Mouse (Mus musculus): ENCODE measurements around the gene Olfr596. TPM values are rescaled to one million over a fixed set of nuclear protein-coding genes. Genes with fewer than 3 reads are reported as not detected.
"Not testable (repeated sequence)": the region's sequence is repeated elsewhere in the genome, so short reads cannot be mapped to it uniquely, and the experiment has no call there.

Olfr596 gene
- total RNA-seq (2022): not detected

GRCm38 (mm10) chr7:103305348-103305747 lies at the start of gene Olfr596:
TSS of gene Olfr596 (plus strand) at chr7:103305648.
- not testable (repeated sequence) for DNase-seq (ENCODE audit: low spot score in 2 of 2)

- not testable (repeated sequence) for DNase-seq (ENCODE audit: low spot score in 2 of 2)
Observed at GRCm38 (mm10) chr7:103316015-103316414, 10.6 kb downstream of the Olfr596 start, which contains the start of gene Olfr597. TSS of gene Olfr597 (plus strand) at chr7:103316315.

GRCm38 (mm10) chr7:103323268-103323667 lies 17.8 kb downstream of the Olfr596 start, which contains the start of gene Olfr598:
TSS of gene Olfr598 (plus strand) at chr7:103323568.
- no peak for DNase-seq (ENCODE audit: low spot score in 2 of 2)

GRCm38 (mm10) chr7:103335617-103336016 lies 30.2 kb downstream of the Olfr596 start, which contains the start of gene Olfr599:
TSS of gene Olfr599 (plus strand) at chr7:103335917.
- DNase-seq (ENCODE audit: low spot score in 2 of 2): no peak

- no peak for DNase-seq (ENCODE audit: low spot score in 2 of 2)
Observed at GRCm38 (mm10) chr7:103349569-103349968, 44.1 kb downstream of the Olfr596 start, which contains the start of gene Olfr600. TSS of gene Olfr600 (minus strand) at chr7:103349669.

Small RNA genes within 50 kb of the gene (microRNA-seq; reads per million reads assigned to microRNA genes)
- gene Gm23550 (0 reads per million in 2 experiments), gene Gm25171 (0 reads per million in 2 experiments)

Other genes with a start within 250 kb of the Olfr596 start
- gene Olfr584, start 223.8 kb upstream of the Olfr596 start, total RNA-seq (2022): not detected
- not detected for gene Olfr585, start 207.9 kb upstream of the Olfr596 start, total RNA-seq (2022)
- gene Olfr586, start 180.0 kb upstream of the Olfr596 start, total RNA-seq (2022): not detected
- gene Olfr588-ps1, start 164.8 kb upstream of the Olfr596 start, total RNA-seq (2022): not detected
- gene Olfr589, start 149.3 kb upstream of the Olfr596 start, total RNA-seq (2022): not detected
- gene Olfr591, start 127.3 kb upstream of the Olfr596 start, total RNA-seq (2022): not detected
- not detected for gene Olfr592, start 120.8 kb upstream of the Olfr596 start, total RNA-seq (2022)
- gene Olfr593, start 93.8 kb upstream of the Olfr596 start, total RNA-seq (2022): not detected
- gene Olfr594, start 88.7 kb upstream of the Olfr596 start, total RNA-seq (2022): not detected
- not detected for gene Usp17ld, start 53.1 kb upstream of the Olfr596 start, total RNA-seq (2022)
- not detected for gene Olfr597, start 10.7 kb downstream of the Olfr596 start, total RNA-seq (2022)
- gene Olfr598, start 17.9 kb downstream of the Olfr596 start, total RNA-seq (2022): not detected
- gene Olfr599, start 30.3 kb downstream of the Olfr596 start, total RNA-seq (2022): not detected
- gene Olfr600, start 44.0 kb downstream of the Olfr596 start, total RNA-seq (2022): not detected
- gene Olfr601, start 57.0 kb downstream of the Olfr596 start, total RNA-seq (2022): not detected
- gene Olfr603, start 80.5 kb downstream of the Olfr596 start, total RNA-seq (2022): not detected
- gene Usp17lc, start 109.4 kb downstream of the Olfr596 start, total RNA-seq (2022): not detected
- gene Olfr605, start 139.8 kb downstream of the Olfr596 start, total RNA-seq (2022): not detected
- gene Olfr606, start 143.4 kb downstream of the Olfr596 start, total RNA-seq (2022): not detected
- not detected for gene Olfr607, start 158.5 kb downstream of the Olfr596 start, total RNA-seq (2022)
- gene Olfr608, start 164.2 kb downstream of the Olfr596 start, total RNA-seq (2022): not detected
- gene Olfr609, start 192.4 kb downstream of the Olfr596 start, total RNA-seq (2022): not detected
- gene Olfr610, start 206.5 kb downstream of the Olfr596 start, total RNA-seq (2022): not detected
- gene Olfr611, start 215.2 kb downstream of the Olfr596 start, total RNA-seq (2022): not detected
- not detected for gene Olfr612, start 237.1 kb downstream of the Olfr596 start, total RNA-seq (2022)
- not detected for gene Olfr613, start 242.4 kb downstream of the Olfr596 start, total RNA-seq (2022)

Data from left cerebral cortex, adult 8-10 months (tissue).